Mouse (Mus musculus) olfactory bulb, adult 2 months (tissue): ENCODE data around the gene Lrrfip1.

Experiments used
- CTCF ChIP-seq: fragments of 200-500 bp; IDR thresholded peaks from 2 replicates; pipeline ENCODE4 v1.5.1; 2012; ENCODE audit warnings: low read depth, mild to moderate bottlenecking, low read length, moderate library complexity; ENCODE audit not compliant: insufficient read depth
- POLR2A ChIP-seq: fragments of 200-500 bp; IDR thresholded peaks from 2 replicates; pipeline ENCODE4 v1.6.1; 2012; ENCODE audit warnings: mild to moderate bottlenecking, low read depth, low read length, moderate library complexity; ENCODE audit not compliant: insufficient read depth

DNA sequence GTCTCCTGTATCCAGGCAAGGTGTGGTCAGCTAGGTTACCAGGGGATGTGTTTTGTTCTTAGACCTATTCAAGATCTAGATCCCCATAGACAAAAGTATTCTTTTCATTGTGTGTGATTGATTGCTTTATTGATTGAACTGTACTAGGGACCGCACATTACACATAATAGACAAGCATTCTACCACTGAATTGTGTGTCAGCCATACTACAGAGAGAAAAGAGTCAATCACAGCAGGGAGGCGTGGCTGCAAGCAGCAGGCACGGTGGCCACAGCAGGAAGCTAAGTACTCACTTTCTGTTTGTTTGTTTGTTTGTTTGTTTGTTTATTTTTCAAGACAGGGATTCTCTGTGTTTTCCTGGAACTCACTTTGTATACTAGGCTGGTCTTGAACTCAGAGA, 25.9 kb downstream of the Lrrfip1 start:
- TF ChIP-seq CTCF (no peak), POLR2A (no peak)
